Mouse (Mus musculus): ENCODE results near the gene Dhx33.

DNA sequence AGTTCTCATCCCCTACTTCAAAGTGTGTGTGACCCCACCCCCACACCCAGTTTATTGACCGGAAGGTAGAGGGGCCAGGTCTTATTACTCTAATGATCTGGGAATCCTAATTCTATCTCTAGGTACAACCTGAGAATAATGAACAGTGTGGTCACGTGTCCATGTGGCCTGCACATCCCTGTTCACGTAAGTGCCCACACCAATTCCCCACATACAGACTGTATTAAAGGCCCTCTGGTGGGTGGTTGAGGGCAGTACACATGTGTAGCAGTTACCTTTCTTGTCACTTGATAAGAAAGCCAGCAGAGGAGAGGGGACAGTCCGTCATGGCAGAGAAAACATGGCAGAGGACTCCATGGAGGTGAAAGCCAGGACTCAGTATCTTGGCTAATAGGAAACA is 30.3 kb downstream of the Dhx33 start:
- TF ChIP-seq POLR2A (IDR thresholded peaks at IDR 0.05; ENCODE audit: borderline replicate concordance, insufficient read depth, low read length): no peak
- TF ChIP-seq CTCF (IDR thresholded peaks at IDR 0.05; ENCODE audit: borderline replicate concordance, insufficient read depth, low read depth, low read length): no peak
